Mouse (Mus musculus) thymus, postnatal 36 days (tissue): ENCODE measurements around the gene Aldh6a1.

ENCODE experiments used
- DNase-seq, 2 experiments: peaks; one replicate each; pipeline ENCODE4 v3.0.0; 2022; ENCODE audit warnings: mixed read lengths in 2 of 2

Gene Aldh6a1

DNA sequence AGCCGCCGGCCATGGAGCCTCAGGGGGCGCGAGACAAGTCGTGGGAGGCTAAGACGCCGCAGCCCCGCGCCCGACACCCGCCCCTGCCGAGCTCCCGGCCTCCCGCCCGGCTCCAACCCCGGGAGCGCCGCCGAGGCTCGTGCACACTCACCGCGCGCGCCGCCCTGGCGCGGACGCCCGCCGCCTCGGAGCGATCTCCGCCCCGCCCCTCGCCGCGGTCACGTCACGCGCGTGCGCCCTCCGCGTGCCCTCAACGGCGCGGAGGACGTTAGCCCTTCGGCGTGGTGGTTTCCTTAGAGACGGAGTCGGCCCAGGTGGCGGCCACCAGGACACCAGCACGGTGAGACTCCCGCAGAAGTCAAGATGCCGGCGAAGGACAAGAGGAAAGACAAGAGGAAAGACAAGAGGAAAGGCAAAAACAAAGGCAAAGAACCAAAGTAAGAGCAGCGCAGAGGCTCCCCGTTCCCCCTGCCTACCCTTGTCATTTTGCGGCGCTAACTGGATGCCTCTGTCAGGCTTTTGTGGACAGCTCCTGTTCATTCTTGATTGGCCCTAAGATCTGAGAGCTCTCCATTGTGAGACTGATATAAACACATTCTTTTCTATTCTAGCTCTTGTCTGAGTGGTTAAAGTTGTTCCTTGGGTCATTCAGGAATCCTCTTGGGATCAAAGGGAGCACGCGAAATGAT, 41.8 kb downstream of the Aldh6a1 start, which contains the start of the genes Entpd5 and Bbof1:
Entpd5 (minus strand) TSS at position 211 of the 689 bp plus-strand sequence.
Bbof1 (plus strand) TSS at position 253 of the 689 bp plus-strand sequence.
- DNase-seq: peak; percentile 91

DNA sequence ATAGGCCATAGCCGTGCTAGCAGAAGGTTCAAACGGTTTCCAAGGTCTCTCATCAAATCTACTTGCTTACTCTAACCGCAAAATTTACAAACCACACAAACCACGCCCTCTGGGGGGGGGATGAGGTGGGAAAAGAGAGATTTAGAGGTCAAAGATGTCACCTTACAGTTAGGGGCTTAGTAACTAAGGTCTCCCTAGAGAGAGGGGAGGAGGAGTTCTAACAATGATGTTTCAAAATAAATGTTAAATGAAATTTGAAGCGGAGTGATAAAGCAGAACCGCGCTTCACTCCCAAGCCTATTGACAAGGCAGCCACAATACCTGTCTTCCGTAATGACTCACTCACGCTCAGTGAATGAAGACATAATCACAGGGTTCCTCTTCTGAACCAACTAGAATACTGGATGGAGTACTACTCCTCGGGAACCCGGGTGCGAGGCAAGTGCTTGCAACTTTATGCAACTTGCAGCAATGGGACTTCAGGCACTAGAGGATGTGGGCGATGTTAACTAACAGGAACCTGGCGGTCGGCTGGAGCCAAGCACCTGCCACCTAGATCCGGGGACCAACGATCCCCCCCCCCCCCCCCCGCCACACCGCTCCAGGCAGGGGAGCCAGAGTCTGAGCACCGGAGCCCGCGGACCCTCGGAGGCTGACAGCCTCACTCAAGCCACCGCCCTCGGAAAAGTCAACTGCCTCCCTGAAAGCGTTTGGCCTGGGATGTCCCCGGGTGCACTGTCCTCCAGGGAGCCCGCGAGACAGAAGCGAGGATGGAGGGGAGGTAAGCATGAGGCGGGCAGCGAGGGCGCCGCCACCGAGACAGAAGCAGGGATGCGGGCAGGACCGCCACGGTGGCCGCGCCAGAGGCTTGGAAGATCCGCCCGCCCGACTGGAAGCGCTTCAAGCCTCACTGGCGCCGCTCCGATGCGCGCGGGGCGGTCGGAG, 42.7 kb downstream of the Aldh6a1 start:
- peak; percentile 77 to 81 for DNase-seq

DNA sequence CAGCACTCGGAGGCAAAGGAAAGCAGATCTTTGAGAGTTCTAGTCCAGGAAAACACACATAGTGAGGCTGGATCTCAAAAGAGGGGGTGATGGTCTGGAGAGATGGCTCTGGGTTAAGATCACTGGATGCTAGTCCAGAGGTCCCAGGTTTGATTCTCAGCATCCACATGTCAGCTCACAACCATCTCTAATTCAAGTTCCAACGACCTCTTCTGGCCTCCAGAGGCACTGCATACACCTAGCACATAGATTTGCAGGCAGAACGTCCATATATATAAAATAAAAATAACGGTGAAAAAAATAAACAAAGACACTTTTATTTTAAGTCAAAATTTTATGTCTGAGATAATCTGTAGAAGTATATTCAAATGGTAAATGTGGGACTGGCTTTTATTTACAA, 43.5 kb downstream of the Aldh6a1 start:
- DNase-seq: peak in 1 of 2 experiments; percentile 17

DNA sequence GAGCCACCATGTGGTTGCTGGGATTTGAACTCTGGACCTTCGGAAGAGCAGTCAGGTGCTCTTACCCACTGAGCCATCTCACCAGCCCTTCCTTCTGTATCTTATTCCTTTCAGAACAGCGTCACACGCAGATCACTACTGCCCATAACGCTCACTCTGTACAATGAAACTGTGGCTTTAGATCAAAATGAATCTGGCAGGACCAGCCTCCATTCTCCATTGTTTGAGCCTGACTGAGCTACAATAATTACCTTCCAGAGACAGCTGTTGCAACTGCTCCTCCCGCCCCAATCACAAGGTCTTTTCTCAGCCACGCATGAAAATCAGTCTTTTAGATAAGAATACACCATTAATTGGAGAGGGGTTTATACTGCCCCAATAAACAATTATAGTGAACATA, 46.3 kb downstream of the Aldh6a1 start:
- DNase-seq: no peak

DNA sequence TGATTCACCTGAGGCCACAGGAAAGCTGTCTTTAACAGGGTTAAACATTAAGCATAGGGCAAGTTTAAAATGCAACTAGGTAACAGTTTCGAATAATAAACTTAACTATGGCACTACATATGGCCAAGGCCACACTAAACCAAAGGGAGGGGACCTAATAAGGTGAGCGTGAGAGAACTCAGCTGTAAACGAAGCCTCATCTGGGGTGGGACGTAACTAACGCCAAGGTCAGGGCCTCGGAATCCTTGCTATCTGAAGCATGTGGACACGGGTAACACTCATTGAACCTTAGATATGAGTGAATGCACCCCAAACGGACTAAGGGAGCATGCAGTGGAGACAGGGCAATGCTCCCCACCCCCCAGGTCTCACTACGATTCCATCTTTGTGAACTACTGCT, 47.9 kb downstream of the Aldh6a1 start:
- DNase-seq: no peak

DNA sequence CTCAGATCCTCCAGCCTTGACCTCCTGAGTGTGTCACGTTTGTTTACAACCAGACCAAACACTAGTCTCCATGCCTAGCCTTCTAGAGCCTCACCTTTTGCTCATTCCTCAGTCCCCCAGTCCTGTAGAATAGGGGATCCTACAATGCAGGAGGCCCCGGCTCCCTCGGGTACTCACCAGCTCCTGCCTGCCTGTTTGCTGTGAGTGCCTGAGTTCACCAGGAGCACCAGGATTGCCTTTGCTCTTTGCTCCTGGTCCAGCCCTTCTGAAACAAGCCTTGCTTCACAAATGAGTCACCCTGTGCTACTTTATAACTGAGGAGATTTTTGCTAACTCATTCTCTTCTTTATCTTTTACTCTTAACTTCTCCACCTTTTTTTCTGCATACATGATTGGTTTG, 50.2 kb downstream of the Aldh6a1 start:
- no peak for DNase-seq

DNA sequence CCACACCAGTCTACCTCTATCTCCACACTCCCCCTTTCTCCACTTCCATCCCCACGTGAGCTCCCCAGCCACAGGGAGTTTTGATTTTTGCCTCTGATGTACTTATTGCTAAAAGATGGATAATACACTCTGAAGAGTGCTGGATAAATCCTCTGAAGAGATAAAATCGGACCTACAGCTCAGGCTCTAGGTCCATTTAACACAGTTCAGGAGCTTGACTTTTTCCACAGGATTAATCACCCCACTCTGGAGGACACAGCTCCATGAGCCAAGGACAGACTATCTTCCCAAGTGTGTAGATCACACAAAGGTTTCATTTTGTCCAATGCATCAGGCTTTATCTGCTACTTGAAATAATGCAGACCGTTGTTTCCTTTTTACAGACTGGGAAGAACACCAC, 50.7 kb downstream of the Aldh6a1 start:
- no peak for DNase-seq

DNA sequence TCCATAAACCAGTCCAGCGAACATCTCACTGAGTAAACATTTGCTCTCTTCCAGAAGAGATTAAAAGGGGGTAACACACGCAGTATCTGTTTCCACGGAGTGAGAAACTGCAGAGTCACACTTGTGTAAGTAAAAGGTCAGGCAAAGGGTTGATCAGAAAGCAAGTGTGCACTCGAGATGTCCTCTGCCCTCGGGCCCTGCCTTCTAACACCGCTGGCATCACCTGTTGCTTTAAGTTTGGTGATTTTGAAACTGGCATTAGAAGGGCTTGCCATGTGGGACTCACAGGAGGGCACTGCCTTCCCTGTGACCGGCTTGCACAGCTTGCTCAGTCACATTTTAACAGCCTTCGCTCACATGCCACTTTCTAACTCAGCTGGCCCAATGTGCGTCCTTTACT, 51.1 kb downstream of the Aldh6a1 start:
- DNase-seq: no peak

DNA sequence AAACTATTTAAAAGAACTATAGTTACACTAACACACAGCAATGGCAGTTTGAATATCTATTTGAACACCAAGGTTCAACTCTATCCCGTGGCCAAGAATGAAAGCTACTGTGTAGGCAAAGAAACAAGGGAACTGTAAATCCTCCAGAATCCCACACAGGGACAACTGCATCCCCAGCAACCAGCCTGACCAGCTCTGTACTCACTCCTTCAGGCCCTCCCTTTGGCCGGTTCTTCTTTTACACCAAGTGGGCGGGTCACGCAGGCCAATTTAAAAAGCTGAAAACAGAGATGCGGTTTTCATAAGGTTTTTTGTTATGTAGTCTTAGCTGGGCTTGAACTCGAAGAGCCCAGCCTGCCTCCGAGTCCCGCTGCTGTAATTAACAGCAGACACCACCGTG, 51.7 kb downstream of the Aldh6a1 start:
- no peak for DNase-seq

DNA sequence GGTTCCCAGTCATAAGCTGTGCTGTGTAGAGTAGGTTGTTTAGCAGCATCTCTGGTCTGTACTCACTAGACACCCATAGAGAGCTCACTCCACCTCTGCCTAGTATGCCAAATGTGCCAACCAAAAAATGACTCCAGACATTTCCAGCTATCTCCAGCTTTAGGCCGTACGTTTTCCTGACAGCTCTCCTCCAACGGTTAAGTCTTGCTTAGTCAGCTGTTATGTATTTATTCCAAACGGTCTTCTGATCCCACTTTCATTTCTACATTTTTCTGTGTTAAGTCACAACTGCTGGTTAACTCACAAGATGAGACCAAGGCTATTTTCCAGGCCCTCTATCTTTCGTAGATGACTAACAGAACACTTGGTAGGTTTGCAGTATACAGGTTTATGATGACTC, 52.2 kb downstream of the Aldh6a1 start:
- DNase-seq: no peak

DNA sequence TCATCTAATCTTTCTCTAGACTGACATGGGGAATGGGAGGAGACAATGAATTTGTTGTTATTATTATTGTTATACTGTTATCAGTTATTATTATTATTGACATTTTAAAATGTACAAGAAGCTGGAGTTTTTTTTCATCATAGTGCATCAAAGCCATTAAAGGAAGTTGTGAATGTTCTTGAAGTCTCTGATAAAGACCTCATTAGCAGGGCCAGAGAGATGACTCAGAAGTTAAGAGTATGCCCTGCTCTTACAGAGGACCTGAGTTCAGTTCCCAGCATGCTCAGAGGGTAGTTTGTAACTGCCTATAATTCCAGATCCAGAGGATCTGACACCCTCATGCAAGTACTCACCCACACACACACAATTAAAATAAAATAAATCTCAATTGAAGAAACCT, 53.1 kb downstream of the Aldh6a1 start:
- DNase-seq: no peak

DNA sequence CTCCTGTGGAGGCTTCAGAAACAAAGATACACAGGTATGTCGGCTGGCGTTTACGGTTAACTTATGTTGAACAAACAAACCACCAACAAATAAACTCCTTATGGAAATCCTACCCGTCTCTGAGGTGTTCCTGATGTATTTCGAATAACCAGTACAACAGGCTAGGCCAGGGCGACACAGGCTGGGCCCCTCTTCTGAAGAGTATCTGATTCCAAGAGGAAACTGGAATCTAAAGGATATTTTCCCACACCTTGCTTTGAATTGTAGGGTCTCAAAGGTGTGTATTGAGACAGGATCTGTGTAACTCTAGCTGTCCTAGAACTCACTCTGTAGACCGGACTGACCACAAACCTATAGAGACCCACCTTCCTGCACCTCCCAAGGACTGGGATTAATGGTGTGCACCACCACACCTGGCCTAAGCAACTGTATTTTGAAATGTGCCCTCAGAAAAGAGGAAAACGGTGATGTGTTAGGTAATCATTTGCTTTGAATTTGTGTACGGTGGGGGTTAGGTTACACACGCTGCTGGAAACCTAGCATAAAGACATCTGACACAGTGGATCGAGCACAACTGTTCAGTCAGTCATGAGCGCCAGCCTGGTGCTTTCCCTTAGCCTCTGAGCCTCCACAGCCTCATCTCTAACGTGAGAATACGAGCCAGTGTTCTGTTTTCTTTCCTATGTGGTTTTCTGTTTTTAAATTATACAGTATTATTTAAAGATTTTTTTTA, 53.7 kb downstream of the Aldh6a1 start:
- DNase-seq: no peak

DNA sequence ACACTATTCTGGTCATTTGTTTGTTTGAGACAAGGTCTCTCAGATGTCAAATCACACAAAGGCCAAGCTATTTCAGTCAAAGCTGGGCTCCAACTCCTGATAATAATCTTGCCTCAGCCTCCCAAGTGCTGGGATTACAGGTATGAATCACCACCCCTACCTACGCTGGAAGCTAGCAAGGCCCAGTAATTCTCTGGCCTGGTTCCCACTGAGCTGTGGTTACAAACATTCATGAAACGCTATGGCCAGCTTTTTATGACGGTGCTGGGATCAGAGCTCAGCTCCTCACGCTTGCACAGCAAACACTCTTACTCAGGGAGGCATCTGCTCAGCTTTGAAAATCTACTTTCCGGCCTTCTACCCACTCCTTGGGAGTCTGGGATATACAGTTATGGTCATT, 57.0 kb downstream of the Aldh6a1 start:
- no peak for DNase-seq

DNA sequence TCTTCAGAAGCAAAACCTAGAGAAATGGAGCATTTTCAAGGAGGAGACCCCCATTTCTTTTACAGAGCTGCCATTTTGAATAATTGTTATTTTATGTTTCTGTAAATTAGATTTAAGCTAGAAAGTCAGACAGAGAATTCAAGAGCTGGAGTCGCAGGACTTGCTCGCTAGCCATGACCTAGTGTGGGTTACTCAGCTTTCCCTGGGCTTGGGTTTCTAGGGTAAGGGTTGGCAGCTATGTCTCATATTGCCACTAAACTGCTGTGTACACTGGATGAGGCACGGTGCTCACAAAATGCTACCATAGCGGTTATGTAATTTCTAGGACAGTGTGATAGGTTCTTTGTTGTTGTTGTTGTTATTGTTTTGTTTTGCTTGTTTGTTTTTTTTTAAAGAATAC, 58.1 kb downstream of the Aldh6a1 start:
- no peak for DNase-seq

DNA sequence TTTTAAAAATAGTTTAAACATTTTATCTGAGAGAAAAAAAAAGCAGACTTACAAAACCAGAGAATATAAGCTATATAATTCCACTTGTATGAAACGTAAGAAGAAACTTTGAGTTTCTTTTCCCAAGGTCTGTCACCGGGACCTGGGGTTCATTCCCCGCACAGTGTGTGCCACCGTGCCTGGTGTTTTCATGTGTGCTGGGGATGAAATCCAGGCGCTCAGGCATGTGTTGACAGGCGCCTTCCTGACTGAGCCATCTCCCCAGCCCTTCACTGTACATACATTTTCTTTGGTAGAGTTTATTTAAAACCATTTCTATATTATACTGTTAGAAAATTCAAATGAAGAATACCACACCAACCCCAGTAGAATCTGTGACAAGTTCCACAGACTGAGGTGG, 60.5 kb downstream of the Aldh6a1 start:
- no peak for DNase-seq

DNA sequence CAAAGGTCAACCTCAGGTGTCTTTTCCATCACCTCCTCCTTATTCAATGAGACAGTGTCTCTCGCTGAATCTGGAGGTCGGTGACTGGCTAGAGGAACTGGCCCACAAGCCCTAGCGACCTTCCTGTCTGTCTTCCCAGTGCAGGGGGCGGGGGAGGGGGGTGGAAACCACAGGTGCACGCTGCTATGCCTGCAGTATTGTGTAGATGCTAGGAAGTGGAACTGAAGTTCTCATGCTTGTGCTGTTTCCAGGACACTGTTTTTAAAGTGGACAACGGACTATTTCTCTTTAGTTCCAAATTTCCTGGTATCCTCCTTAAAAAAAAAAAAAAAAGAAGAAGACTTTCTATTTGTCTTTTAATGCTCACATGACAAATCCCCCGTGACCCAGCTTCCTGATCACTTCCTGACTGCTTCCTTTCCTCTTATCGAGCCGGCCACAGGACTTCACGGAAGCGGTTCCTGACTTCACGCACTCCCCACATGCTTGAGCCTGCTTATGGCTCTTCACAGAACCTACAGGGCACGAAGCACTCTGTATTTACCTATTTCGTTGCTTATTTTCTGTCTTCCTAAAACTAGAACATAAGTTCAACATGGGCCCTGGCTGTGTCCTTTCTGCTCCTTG, 61.9 kb downstream of the Aldh6a1 start:
- DNase-seq: no peak

DNA sequence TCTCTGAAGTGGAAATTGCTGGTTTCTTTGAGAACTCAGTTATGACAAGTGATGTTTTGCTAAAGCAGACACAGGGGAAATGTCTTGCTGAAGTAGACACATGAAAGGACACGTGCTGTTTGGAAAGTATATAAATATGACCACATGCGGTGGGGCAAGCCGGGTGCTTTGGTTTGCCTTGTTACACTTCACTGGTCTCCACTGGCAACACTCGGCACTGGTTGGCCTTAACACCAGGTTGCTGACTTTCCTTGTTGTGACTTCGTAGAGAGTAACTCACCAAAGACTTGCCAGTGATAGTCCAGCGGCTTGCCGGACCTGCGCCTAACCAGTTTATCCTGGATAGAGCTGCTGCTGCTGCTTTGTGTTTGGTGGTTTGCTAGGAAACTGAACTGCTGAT, 62.7 kb downstream of the Aldh6a1 start:
- DNase-seq: no peak

DNA sequence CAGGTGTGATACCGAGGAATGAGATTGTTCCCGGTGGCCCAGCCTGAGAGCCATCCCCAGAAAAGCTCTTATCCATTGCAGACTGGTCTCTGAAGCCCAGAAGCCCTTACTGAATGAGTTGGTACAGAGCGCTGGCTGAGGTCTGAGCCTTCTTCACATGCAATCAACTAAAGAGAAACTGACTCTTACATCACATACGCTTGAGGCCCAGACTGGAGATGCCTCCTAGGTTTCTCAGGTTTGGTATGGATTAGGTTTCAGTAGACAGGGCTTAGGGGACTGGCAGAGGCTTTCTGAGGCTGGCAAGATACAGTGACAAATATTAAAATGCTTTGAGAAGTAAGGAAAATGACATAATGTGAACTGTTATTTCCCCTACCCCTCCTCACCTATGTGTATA, 65.4 kb downstream of the Aldh6a1 start:
- DNase-seq: no peak

DNA sequence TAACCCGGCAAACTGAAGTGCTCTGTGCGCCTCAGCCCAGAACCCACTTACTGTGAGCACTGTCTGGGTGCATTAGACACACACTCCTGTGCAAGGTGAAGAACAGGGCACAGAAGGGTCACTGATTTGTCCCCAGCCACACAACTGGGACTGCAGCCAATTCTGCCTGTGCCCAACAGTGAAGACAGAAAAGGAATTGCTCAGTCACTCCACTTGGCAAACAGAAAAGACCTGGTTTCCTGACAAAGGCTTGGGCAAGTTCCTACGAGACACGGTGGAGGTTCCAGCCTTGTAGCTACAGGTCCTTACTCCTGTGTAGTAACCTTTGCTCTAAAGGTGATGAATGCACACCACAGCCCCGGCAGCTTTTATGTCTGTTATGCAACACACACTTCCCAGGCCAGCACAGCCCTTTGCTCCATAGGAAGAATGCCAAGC, 66.1 kb downstream of the Aldh6a1 start:
- DNase-seq: no peak

DNA sequence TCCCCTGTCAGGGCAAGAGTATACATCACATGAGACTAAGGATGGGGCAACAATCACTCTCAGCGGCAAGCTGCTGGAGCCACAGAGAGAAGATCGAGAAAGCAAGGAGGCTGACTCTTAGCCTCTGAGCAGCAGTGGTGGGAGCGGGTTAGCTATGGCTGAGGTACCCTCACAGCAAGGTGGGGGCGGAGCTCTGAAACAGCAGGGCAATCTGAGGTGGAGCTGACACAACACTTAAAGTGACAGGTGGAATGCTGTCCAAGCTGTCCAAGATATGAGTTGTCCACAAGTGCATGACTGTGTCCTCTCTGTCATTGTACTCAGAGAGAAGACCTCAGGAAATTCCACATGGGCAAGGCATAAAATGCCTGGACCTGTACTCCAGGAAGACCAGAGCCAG, 68.4 kb downstream of the Aldh6a1 start:
- no peak for DNase-seq
